Mouse (Mus musculus) olfactory bulb, adult 2 months (tissue): ENCODE data around the gene Usp8.

Experiments
- CTCF ChIP-seq: fragments of 200-500 bp; IDR thresholded peaks from 2 replicates; pipeline ENCODE4 v1.5.1; 2012; ENCODE audit warnings: low read depth, mild to moderate bottlenecking, low read length, moderate library complexity; ENCODE audit not compliant: insufficient read depth
- POLR2A ChIP-seq: fragments of 200-500 bp; IDR thresholded peaks from 2 replicates; pipeline ENCODE4 v1.6.1; 2012; ENCODE audit warnings: mild to moderate bottlenecking, low read depth, low read length, moderate library complexity; ENCODE audit not compliant: insufficient read depth

DNA sequence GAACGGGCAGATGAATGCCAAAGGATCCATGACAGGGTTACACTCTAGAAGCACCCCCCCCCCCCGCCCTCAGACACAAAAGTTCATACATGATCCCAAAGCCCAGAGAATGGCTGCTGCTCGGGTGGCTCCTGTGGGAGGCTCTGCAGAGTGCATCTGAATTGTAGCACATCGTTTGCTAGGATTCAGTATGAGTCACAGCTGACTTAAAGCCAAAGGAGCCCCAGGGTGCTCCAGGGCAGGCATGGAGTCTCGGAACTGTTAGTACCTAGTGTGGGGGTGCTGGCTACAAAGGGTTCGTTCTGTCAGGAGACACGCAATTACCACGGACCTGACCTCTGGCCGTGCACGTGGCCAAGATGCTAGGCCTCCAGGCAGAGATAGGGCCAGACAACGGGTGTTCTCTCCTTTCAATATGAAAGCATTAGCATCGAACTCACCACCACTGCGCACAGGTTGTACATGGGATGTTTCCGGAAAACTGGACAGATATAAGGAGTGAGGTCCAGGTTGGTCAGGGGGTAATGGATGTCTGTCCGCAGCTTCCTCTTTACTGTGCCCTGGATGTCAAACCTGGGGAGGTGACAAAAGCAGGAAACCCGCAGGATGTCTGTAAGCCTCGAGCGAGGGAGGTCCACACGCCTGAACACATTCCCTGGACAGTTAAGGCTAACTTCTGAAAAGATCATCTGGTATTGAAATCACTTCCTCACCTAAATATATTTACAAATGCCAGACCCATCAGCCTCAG is 62.5 kb downstream of the Usp8 start:
- TF ChIP-seq CTCF (no peak), POLR2A (no peak)
